ENCODE assay signal across 23 mouse cellular contexts in the genomic region with DNA sequence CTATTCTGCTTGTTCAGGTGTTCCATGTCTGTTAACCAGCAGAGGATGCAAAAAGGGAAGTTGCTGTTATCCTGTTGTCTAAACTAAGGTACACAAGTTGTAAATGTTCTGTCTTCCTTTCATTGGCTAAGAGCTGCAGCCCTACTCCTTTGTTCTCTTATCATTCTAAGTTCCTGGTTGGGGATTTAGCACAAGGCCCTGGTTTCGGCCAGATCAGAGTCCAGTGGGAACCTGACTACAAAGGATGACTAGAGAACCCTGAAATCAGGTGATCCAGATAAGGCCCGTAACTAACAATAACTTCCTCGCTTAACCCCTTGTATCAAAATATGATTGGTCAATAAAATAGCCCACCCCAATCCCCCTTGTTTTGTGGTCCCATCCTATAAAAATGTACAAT.
A peak's percentile ranks its signal among the peaks of the same experiment; 100 is the strongest.
DNase-seq lines count a peak whose midpoint lies in the region; ATAC-seq and TF ChIP-seq lines count a peak whose summit lies in the region.
"Had no signal": no experiment of that assay in that cellular context is flagged by ENCODE, and none has a peak within 500 bp of the region (broad histone marks: within the 10 kb centered on the region; RNA-seq: fewer than 3 reads in every experiment).

No protein-coding gene starts in this region.

- H3K9ac ChIP-seq in intestine, embryonic 15.5 days: no peak overlapping the region
- H3K9ac ChIP-seq in intestine, postnatal 0 days (ENCODE audit: low read depth, low read length): no peak overlapping the region
- no peak overlapping the region for H3K9ac ChIP-seq in stomach, embryonic 15.5 days
- H3K9ac ChIP-seq: embryonic facial prominence, embryonic 13.5 days; forebrain, embryonic 12.5 days; forebrain, embryonic 15.5 days; hindbrain, embryonic 12.5 days; hindbrain, embryonic 15.5 days had no signal

- no peaks in the 10 kb centered on the region for H3K27me3 ChIP-seq in intestine, embryonic 15.5 days (replicated peaks)
- H3K27me3 ChIP-seq in intestine, postnatal 0 days (replicated peaks; ENCODE audit: control insufficient read depth, insufficient read depth, low read length): no peaks in the 10 kb centered on the region
- no peaks in the 10 kb centered on the region for H3K27me3 ChIP-seq in stomach, embryonic 15.5 days (replicated peaks)
- H3K27me3 ChIP-seq: embryonic facial prominence, embryonic 13.5 days; forebrain, embryonic 12.5 days; forebrain, embryonic 15.5 days; hindbrain, embryonic 12.5 days; hindbrain, embryonic 15.5 days had no signal

- H3K4me2 ChIP-seq in intestine, embryonic 15.5 days (replicated peaks): no peak overlapping the region
- no peak overlapping the region for H3K4me2 ChIP-seq in intestine, postnatal 0 days (replicated peaks; ENCODE audit: low read depth)
- no peak overlapping the region for H3K4me2 ChIP-seq in stomach, embryonic 15.5 days
- H3K4me2 ChIP-seq: embryonic facial prominence, embryonic 13.5 days; forebrain, embryonic 12.5 days; forebrain, embryonic 15.5 days; heart, embryonic 11.5 days; hindbrain, embryonic 12.5 days; hindbrain, embryonic 15.5 days had no signal

- H3K27ac ChIP-seq in intestine, embryonic 15.5 days: peak overlapping the region; percentile 65
- peak overlapping the region; percentile 22 for H3K27ac ChIP-seq in intestine, postnatal 0 days (ENCODE audit: low read depth, low read length)
- H3K27ac ChIP-seq in stomach, embryonic 15.5 days: peak overlapping the region; percentile 48; the same call in 1 of the 2 replicates
- H3K27ac ChIP-seq: embryonic facial prominence, embryonic 10.5 days; embryonic facial prominence, embryonic 13.5 days; forebrain, embryonic 12.5 days; forebrain, embryonic 15.5 days; hindbrain, embryonic 12.5 days; hindbrain, embryonic 15.5 days had no signal

- no peak overlapping the region for H3K4me3 ChIP-seq in intestine, embryonic 15.5 days (replicated peaks)
- H3K4me3 ChIP-seq in intestine, postnatal 0 days (ENCODE audit: low read depth, low read length): no peak overlapping the region
- H3K4me3 ChIP-seq in stomach, embryonic 15.5 days (replicated peaks): no peak overlapping the region
- H3K4me3 ChIP-seq: embryonic facial prominence, embryonic 10.5 days; embryonic facial prominence, embryonic 13.5 days; erythroblast, embryonic 14.5 days; forebrain, embryonic 12.5 days; forebrain, embryonic 15.5 days; hindbrain, embryonic 12.5 days; hindbrain, embryonic 15.5 days had no signal

- TF ChIP-seq CTCF in intestine, postnatal 0 days (IDR thresholded peaks at IDR 0.05; ENCODE audit: low read depth): no peak

- H3K36me3 ChIP-seq in intestine, embryonic 15.5 days: no peaks in the 10 kb centered on the region
- H3K36me3 ChIP-seq in intestine, postnatal 0 days (ENCODE audit: control insufficient read depth, insufficient read depth): no peaks in the 10 kb centered on the region
- H3K36me3 ChIP-seq in stomach, embryonic 15.5 days: no peaks in the 10 kb centered on the region
- H3K36me3 ChIP-seq: embryonic facial prominence, embryonic 10.5 days; embryonic facial prominence, embryonic 13.5 days; forebrain, embryonic 12.5 days; forebrain, embryonic 15.5 days; hindbrain, embryonic 12.5 days; hindbrain, embryonic 15.5 days had no signal

- DNase-seq in yolk sac, embryonic 10.5 days (ENCODE audit: low spot score): peak; percentile 27
- no peak for DNase-seq in urinary bladder, postnatal 10 days (ENCODE audit: low spot score)
- no peak for DNase-seq in adrenal gland, adult 2 months
- no peak for DNase-seq in embryo, embryonic 10 days (ENCODE audit: low spot score)
- DNase-seq: adrenal gland, postnatal 10 days; adrenal gland, postnatal 36 days; cerebellum, adult 18-20 months; cerebellum, adult 9-10 months; cerebellum, postnatal 14 days; gastrocnemius, postnatal 10 days; heart, adult 11 months had no signal

- H3K9me3 ChIP-seq in intestine, embryonic 15.5 days: no peaks in the 10 kb centered on the region
- H3K9me3 ChIP-seq in intestine, postnatal 0 days (ENCODE audit: control insufficient read depth): peaks cover 2% of the 10 kb centered on the region; the same call in 1 of the 2 replicates
- H3K9me3 ChIP-seq in stomach, embryonic 15.5 days: no peaks in the 10 kb centered on the region
- H3K9me3 ChIP-seq: embryonic facial prominence, embryonic 10.5 days; embryonic facial prominence, embryonic 13.5 days; forebrain, embryonic 12.5 days; forebrain, embryonic 15.5 days; hindbrain, embryonic 12.5 days; hindbrain, embryonic 15.5 days had no signal

- H3K4me1 ChIP-seq in intestine, embryonic 15.5 days (replicated peaks): no peaks in the 10 kb centered on the region
- H3K4me1 ChIP-seq in intestine, postnatal 0 days (replicated peaks; ENCODE audit: control insufficient read depth, insufficient read depth, low read length): 0 out of 2 replicates have a peak, but pooled peaks cover 2% of the 10 kb centered on the region
- H3K4me1 ChIP-seq in stomach, embryonic 15.5 days: no peaks in the 10 kb centered on the region
- H3K4me1 ChIP-seq: embryonic facial prominence, embryonic 10.5 days; embryonic facial prominence, embryonic 13.5 days; forebrain, embryonic 12.5 days; forebrain, embryonic 15.5 days; hindbrain, embryonic 12.5 days; hindbrain, embryonic 15.5 days had no signal

- ATAC-seq in intestine, embryonic 15.5 days: peak; percentile 82
- ATAC-seq in intestine, postnatal 0 days: peak; percentile 80
- no peak for ATAC-seq in stomach, embryonic 15.5 days (ENCODE audit: insufficient read depth, low FRiP score, low read depth)
- ATAC-seq: CD4-positive, CD25-positive, alpha-beta regulatory T cell, adult 4 months; forebrain, embryonic 15.5 days had no signal

- 62% methylated on average over 3 of the region's 3 CpGs for WGBS in intestine, embryonic 15.5 days
- 48% methylated on average over 3 of the region's 3 CpGs for WGBS in intestine, postnatal 0 days
- WGBS in stomach, embryonic 15.5 days: 75% methylated on average over 3 of the region's 3 CpGs
